Mouse (Mus musculus): ENCODE data around the gene Gm8094.
"Not testable (repeated sequence)": the region's sequence is repeated elsewhere in the genome, so short reads cannot be mapped to it uniquely, and the experiment has no call there.

The Gm8094 gene

GRCm38 (mm10) chr14:43076543-43076942, at the start of gene Gm8094:
Gene Gm8094, minus strand, starts transcription at chr14:43076643.
- not testable (repeated sequence) for DNase-seq (ENCODE audit: extremely low spot score, low spot score)

DNA sequence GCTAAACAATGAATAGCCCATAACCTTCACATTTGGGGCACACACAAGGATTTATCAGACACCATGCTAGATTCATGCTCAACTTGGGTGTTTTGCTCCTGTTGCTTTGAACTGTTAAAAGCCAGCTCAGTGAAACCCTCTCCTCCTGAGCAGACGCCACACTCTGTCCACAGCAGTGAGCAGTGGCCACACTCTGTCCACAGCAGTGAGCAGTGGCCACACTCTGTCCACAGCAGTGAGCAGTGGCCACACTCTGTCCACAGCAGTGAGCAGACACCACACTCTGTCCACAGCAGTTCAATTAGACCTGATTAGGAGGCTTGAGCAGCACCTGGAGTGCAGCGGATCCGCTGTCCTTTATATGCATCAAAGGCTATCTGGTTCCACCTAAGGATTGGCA, 43.2 kb upstream of the Gm8094 start:
- DNase-seq (ENCODE audit: extremely low spot score, low spot score), result not testable (repeated sequence)

DNA sequence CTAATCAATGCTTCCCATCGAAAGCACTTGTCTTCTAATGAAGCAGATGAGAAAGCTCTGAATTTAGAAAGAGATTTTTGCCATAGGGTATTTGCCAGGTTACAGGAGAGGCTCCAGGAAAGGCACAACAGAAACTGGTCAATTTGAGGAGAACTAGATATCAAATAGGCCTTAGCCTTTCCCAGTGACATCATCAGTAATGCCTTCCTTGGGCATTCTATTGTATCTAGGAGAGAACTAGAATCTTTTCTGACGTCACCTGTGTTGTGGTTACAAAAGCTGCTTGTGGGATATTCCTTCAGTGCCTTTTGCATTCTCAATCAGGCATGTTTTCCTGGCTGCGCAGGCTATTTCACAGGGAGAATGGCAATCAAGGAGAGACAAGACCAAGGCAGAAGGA, 23.9 kb upstream of the Gm8094 start, which contains the start of gene Gm8104:
Gene Gm8104 (plus strand): TSS at position 301 of the 400 bp plus-strand sequence.
- not testable (repeated sequence) for DNase-seq (ENCODE audit: extremely low spot score, low spot score)

- DNase-seq (ENCODE audit: extremely low spot score, low spot score), result not testable (repeated sequence)
Observed at GRCm38 (mm10) chr14:43089103-43089919, 12.9 kb upstream of the Gm8094 start.

GRCm38 (mm10) chr14:43084936-43085730, 8.7 kb upstream of the Gm8094 start:
- not testable (repeated sequence) for DNase-seq (ENCODE audit: extremely low spot score, low spot score)

GRCm38 (mm10) chr14:43060179-43060578, 16.3 kb downstream of the Gm8094 start:
- not testable (repeated sequence) for DNase-seq (ENCODE audit: extremely low spot score, low spot score)

GRCm38 (mm10) chr14:43058063-43058462, 18.4 kb downstream of the Gm8094 start:
- DNase-seq (ENCODE audit: extremely low spot score, low spot score), result not testable (repeated sequence)

All from neural tube, embryonic 10.5 days (tissue).